ENCODE assay signal across 9 mouse cellular contexts in the genomic region with DNA sequence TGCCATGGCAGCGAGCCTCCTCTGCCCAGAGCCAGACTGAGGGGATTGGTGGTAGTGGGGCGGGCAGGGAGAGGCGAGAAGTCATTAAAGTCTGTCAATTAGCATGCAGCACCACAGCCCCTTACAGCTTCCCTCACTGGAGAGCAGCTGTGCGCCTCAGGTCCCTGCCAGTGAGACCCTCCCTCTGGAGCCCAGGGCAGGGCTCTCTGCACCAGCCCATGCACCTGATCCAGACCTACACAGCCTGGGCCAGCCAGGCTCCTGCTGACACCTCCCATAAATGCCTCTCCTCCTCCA.
DNase-seq lines count a peak whose midpoint lies in the region; ATAC-seq and TF ChIP-seq lines count a peak whose summit lies in the region.
"Had no signal": no experiment of that assay in that cellular context is flagged by ENCODE, and none has a peak within 500 bp of the region (broad histone marks: within the 10 kb centered on the region; RNA-seq: fewer than 3 reads in every experiment).

No protein-coding gene starts in this region.

- peak; percentile 43 for DNase-seq in ES-CJ7 (ENCODE audit: low read depth, low spot score)
- peak; percentile 89 for DNase-seq in hindbrain, embryonic 10.5 days (ENCODE audit: low spot score)
- DNase-seq in right cerebral cortex, postnatal 36 days (ENCODE audit: low spot score in 2 of 2): peak; percentile 82 to 86
- no peak for DNase-seq in T-cell, adult 2 months (ENCODE audit: low spot score)
- no peak for DNase-seq in gastrocnemius, adult 2 months
- DNase-seq in kidney, adult 9 months: no peak

- no peak overlapping the region for H3K9ac ChIP-seq in limb, embryonic 12.5 days (replicated peaks)
- H3K9ac ChIP-seq: heart, embryonic 15.5 days had no signal

- peaks cover 28% of the 10 kb centered on the region for H3K4me1 ChIP-seq in cortical plate, adult 2 months (ENCODE audit: control insufficient read depth, insufficient read depth, low read length)
- peaks cover 57% of the 10 kb centered on the region for H3K4me1 ChIP-seq in hindbrain, embryonic 10.5 days (replicated peaks)
- H3K4me1 ChIP-seq in limb, embryonic 12.5 days (replicated peaks): peaks cover 39% of the 10 kb centered on the region
- H3K4me1 ChIP-seq: heart, embryonic 15.5 days had no signal

- TF ChIP-seq POLR2A in cortical plate, adult 2 months (IDR thresholded peaks at IDR 0.05; ENCODE audit: extremely low read depth, insufficient read depth, low read length): no peak

- peaks cover 60% of the 10 kb centered on the region for H3K27me3 ChIP-seq in hindbrain, embryonic 10.5 days (ENCODE audit: insufficient read depth, poor library complexity, severe bottlenecking)
- H3K27me3 ChIP-seq in limb, embryonic 12.5 days: peaks cover 30% of the 10 kb centered on the region
- H3K27me3 ChIP-seq: heart, embryonic 15.5 days had no signal

- WGBS in hindbrain, embryonic 10.5 days: 10% methylated on average over 4 of the region's 4 CpGs
- WGBS in limb, embryonic 12.5 days: 6% methylated on average over 4 of the region's 4 CpGs

- no peak overlapping the region for H3K4me2 ChIP-seq in limb, embryonic 12.5 days
- H3K4me2 ChIP-seq: heart, embryonic 15.5 days had no signal

- no peaks in the 10 kb centered on the region for H3K36me3 ChIP-seq in hindbrain, embryonic 10.5 days
- H3K36me3 ChIP-seq in limb, embryonic 12.5 days: no peaks in the 10 kb centered on the region
- H3K36me3 ChIP-seq: heart, embryonic 15.5 days had no signal

- TF ChIP-seq CTCF in cortical plate, adult 2 months (IDR thresholded peaks at IDR 0.05; ENCODE audit: extremely low read depth, insufficient read depth, low read length): no peak
- no peak for TF ChIP-seq CTCF in gastrocnemius, adult 2 months (IDR thresholded peaks at IDR 0.05)

- peak; percentile 64 for ATAC-seq in limb, embryonic 12.5 days (ENCODE audit: insufficient number of reproducible peaks, insufficient read depth, low FRiP score, low TSS enrichment, low read depth)

- H3K9me3 ChIP-seq in hindbrain, embryonic 10.5 days: no peaks in the 10 kb centered on the region
- H3K9me3 ChIP-seq in limb, embryonic 12.5 days: no peaks in the 10 kb centered on the region
- H3K9me3 ChIP-seq: heart, embryonic 15.5 days had no signal

- intact Hi-C loops in gastrocnemius, adult 2 months (cut with DNase I): no loop called here

- H3K27ac ChIP-seq in cortical plate, adult 2 months (ENCODE audit: insufficient read depth, low read length): peak overlapping the region; percentile 86
- peak overlapping the region; percentile 89 for H3K27ac ChIP-seq in hindbrain, embryonic 10.5 days
- no peak overlapping the region for H3K27ac ChIP-seq in limb, embryonic 12.5 days
- H3K27ac ChIP-seq in gastrocnemius, adult 2 months: no peak overlapping the region
- H3K27ac ChIP-seq: heart, embryonic 15.5 days had no signal

- no peak overlapping the region for H3K4me3 ChIP-seq in cortical plate, adult 2 months (ENCODE audit: insufficient read depth, low read length)
- H3K4me3 ChIP-seq in hindbrain, embryonic 10.5 days: peak overlapping the region; percentile 0; the same call in 1 of the 2 replicates
- no peak overlapping the region for H3K4me3 ChIP-seq in limb, embryonic 12.5 days (replicated peaks)
- H3K4me3 ChIP-seq in gastrocnemius, adult 2 months: no peak overlapping the region
- H3K4me3 ChIP-seq: heart, embryonic 15.5 days had no signal

Comparison
In these comparisons a context has a peak if more than half of its experiments do, and no peak if none do; other contexts are left out.
1. DNase-seq: peak in ES-CJ7 (single experiment), hindbrain, embryonic 10.5 days (single experiment) and right cerebral cortex, postnatal 36 days (2 of 2); none in T-cell, adult 2 months (single experiment), gastrocnemius, adult 2 months (single experiment) and kidney, adult 9 months (single experiment).
2. H3K27ac ChIP-seq: peak in cortical plate, adult 2 months (single experiment) and hindbrain, embryonic 10.5 days (single experiment); none in limb, embryonic 12.5 days (single experiment) and gastrocnemius, adult 2 months (single experiment).